ENCODE assay signal across 8 mouse cellular contexts in genomic region chr14:47275417-47275816, GRCm38 (mm10). TPM values are rescaled to one million over a fixed set of nuclear protein-coding genes. Genes with fewer than 3 reads are reported as not detected.
DNase-seq lines count a peak whose midpoint lies in the region; ATAC-seq lines count a peak whose summit lies in the region.

No protein-coding gene starts in this region.

- 31% methylated on average over 3 of the region's 3 CpGs for WGBS in kidney, embryonic 16.5 days
- 24% methylated on average over 3 of the region's 3 CpGs for WGBS in intestine, embryonic 14.5 days

- DNase-seq in kidney, adult 8-10 months: no peak
- DNase-seq in c-Kit-positive CD71-positive TER-119-negative erythroid progenitor cells, embryonic 14.5 days (ENCODE audit: low read depth): peak; percentile 63
- no peak for DNase-seq in intestine, embryonic 14.5 days (ENCODE audit: low spot score)
- DNase-seq in naive thymus-derived CD4-positive, alpha-beta T cell, adult 2 months (ENCODE audit: low read depth): peak; percentile 21
- DNase-seq in layer of hippocampus, adult 9-11 months: no peak
- DNase-seq in gastrocnemius, adult 18-20 months (ENCODE audit: low spot score): no peak
- DNase-seq in frontal cortex, postnatal 36 days (ENCODE audit: low spot score in 2 of 2): no peak

- no peaks in the 10 kb centered on the region for H3K9me3 ChIP-seq in kidney, embryonic 16.5 days (ENCODE audit: low read length)
- no peaks in the 10 kb centered on the region for H3K9me3 ChIP-seq in intestine, embryonic 14.5 days (ENCODE audit: control insufficient read depth, low read length)

- H3K27ac ChIP-seq in kidney, embryonic 16.5 days (ENCODE audit: low read length): no peak overlapping the region
- no peak overlapping the region for H3K27ac ChIP-seq in intestine, embryonic 14.5 days (ENCODE audit: low read depth)

- no peak for ATAC-seq in kidney, embryonic 16.5 days (ENCODE audit: low FRiP score, low TSS enrichment)
- ATAC-seq in intestine, embryonic 14.5 days (replicated peaks; ENCODE audit: low FRiP score, low TSS enrichment, low read depth): no peak

- peak overlapping the region; percentile 74 for H3K4me3 ChIP-seq in kidney, embryonic 16.5 days (ENCODE audit: low read length)
- H3K4me3 ChIP-seq in intestine, embryonic 14.5 days (ENCODE audit: low read depth, low read length): peak overlapping the region; percentile 93

- H3K36me3 ChIP-seq in kidney, embryonic 16.5 days (ENCODE audit: insufficient read depth, low read length): peaks cover 11% of the 10 kb centered on the region
- H3K36me3 ChIP-seq in intestine, embryonic 14.5 days (ENCODE audit: control insufficient read depth, insufficient read depth, low read length): peaks cover 31% of the 10 kb centered on the region

- H3K4me1 ChIP-seq in kidney, embryonic 16.5 days (ENCODE audit: insufficient read depth, low read length): peaks cover 22% of the 10 kb centered on the region
- peaks cover 12% of the 10 kb centered on the region for H3K4me1 ChIP-seq in intestine, embryonic 14.5 days (replicated peaks; ENCODE audit: control insufficient read depth, insufficient read depth, low read length)

- no peaks in the 10 kb centered on the region for H3K27me3 ChIP-seq in kidney, embryonic 16.5 days (ENCODE audit: insufficient read depth, low read length)
- no peaks in the 10 kb centered on the region for H3K27me3 ChIP-seq in intestine, embryonic 14.5 days (replicated peaks; ENCODE audit: control insufficient read depth, insufficient read depth, low read length)

- H3K9ac ChIP-seq in kidney, embryonic 16.5 days (replicated peaks; ENCODE audit: low read length): peak overlapping the region; percentile 86
- H3K9ac ChIP-seq in intestine, embryonic 14.5 days (ENCODE audit: low read length): peak overlapping the region; percentile 86

- peak overlapping the region; percentile 63 for H3K4me2 ChIP-seq in kidney, embryonic 16.5 days (replicated peaks; ENCODE audit: low read depth, low read length)
- peak overlapping the region; percentile 77 for H3K4me2 ChIP-seq in intestine, embryonic 14.5 days (ENCODE audit: low read length)

RNA-seq across cellular contexts. Expression of gene Wdhd1, which starts 1.2 kb away (rescaled TPM):
- 26.5 and 32.3 TPM in 2 replicates for polyA plus RNA-seq in kidney, embryonic 16.5 days (2015; fragmentation: Nextera tagmentation; extraction: Ambion mirVana)
- 34.8 and 39.9 TPM in 2 replicates for polyA plus RNA-seq in intestine, embryonic 14.5 days (2014; fragmentation: Nextera tagmentation; extraction: Ambion mirVana)
- total RNA-seq in gastrocnemius, adult 18-20 months (2021): under 1 TPM; 0.40 to 0.53 TPM

RNA-seq across cellular contexts. Expression of gene Socs4, which starts 1.3 kb away (rescaled TPM):
- polyA plus RNA-seq in kidney, embryonic 16.5 days (2015; fragmentation: Nextera tagmentation; extraction: Ambion mirVana): 3.4 and 3.5 TPM in 2 replicates
- polyA plus RNA-seq in intestine, embryonic 14.5 days (2014; fragmentation: Nextera tagmentation; extraction: Ambion mirVana): 4.0 and 4.5 TPM in 2 replicates
- total RNA-seq in gastrocnemius, adult 18-20 months (2021): 1 to 10 TPM; 6.9 to 9.3 TPM

RNA-seq across cellular contexts. Expression of gene Mapk1ip1l, which starts 22.6 kb away (rescaled TPM):
- polyA plus RNA-seq in kidney, embryonic 16.5 days (2015; fragmentation: Nextera tagmentation; extraction: Ambion mirVana): 71.7 and 84.3 TPM in 2 replicates
- polyA plus RNA-seq in intestine, embryonic 14.5 days (2014; fragmentation: Nextera tagmentation; extraction: Ambion mirVana): 83.6 and 88.9 TPM in 2 replicates
- 10 to 100 TPM; 24.2 to 24.6 TPM for total RNA-seq in gastrocnemius, adult 18-20 months (2021)

Comparison
In these comparisons a context has a peak if more than half of its experiments do, and no peak if none do; other contexts are left out.
1. DNase-seq: peak in c-Kit-positive CD71-positive TER-119-negative erythroid progenitor cells, embryonic 14.5 days (single experiment) and naive thymus-derived CD4-positive, alpha-beta T cell, adult 2 months (single experiment); none in kidney, adult 8-10 months (0 of 2), intestine, embryonic 14.5 days (single experiment), layer of hippocampus, adult 9-11 months (single experiment), gastrocnemius, adult 18-20 months (single experiment) and frontal cortex, postnatal 36 days (0 of 2).